Mouse (Mus musculus) thymus, postnatal 36 days (tissue): ENCODE results near the gene Vtcn1.

Experiments
- DNase-seq, 2 experiments: peaks; one replicate each; pipeline ENCODE4 v3.0.0; 2022; ENCODE audit warnings: mixed read lengths in 2 of 2

Gene Vtcn1

DNA sequence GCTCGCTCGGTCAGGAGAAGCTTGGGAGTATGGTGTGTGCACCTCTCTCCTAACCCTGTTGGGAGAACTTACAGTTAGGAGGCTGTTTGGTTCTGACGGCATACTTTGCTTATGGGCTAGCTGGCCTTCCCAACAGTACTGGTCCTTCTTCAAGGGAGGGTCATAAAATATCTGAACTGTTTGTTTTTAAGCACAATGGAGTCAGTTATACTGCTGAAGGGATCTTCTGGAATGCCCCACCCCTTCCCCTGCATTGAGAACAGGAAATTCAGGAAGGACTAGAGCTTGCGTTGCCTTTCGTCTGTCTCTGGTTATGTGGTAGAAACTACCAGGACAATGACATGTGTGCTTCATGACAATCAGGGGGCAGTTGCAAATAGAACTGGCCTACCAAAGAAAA lies 31.9 kb downstream of the Vtcn1 start:
- no peak for DNase-seq

DNA sequence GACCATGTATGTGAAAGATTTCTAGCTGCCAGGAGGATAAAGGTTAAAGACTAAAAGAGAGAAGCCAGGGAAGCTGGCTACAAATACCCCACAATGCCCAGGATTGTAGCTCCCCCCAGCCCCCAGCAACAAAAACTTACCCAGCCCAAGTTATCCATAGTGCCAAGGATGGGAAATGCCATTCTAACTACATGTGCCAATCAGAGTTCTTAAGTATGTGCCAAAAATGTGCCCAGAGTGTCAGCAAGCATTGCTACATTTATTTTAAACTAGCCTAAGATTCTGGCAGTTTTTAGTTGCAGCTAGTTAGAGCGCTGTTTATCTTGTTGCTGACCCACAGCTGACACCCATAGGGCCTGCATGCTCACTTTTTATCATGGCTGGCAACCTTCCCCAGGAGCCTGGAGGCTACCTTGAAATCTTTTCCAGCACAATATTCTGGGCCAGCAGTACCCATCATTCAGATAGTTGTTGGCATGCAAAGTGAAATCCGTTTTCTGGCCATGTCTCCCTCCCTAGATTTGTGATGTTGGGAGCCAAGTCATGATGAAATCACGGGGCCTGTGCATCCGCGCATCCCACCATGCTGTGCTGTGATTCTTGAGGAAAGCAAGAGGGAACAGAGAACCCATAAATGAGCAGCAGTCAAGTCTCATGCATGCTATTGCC lies 33.2 kb downstream of the Vtcn1 start:
- DNase-seq: no peak

DNA sequence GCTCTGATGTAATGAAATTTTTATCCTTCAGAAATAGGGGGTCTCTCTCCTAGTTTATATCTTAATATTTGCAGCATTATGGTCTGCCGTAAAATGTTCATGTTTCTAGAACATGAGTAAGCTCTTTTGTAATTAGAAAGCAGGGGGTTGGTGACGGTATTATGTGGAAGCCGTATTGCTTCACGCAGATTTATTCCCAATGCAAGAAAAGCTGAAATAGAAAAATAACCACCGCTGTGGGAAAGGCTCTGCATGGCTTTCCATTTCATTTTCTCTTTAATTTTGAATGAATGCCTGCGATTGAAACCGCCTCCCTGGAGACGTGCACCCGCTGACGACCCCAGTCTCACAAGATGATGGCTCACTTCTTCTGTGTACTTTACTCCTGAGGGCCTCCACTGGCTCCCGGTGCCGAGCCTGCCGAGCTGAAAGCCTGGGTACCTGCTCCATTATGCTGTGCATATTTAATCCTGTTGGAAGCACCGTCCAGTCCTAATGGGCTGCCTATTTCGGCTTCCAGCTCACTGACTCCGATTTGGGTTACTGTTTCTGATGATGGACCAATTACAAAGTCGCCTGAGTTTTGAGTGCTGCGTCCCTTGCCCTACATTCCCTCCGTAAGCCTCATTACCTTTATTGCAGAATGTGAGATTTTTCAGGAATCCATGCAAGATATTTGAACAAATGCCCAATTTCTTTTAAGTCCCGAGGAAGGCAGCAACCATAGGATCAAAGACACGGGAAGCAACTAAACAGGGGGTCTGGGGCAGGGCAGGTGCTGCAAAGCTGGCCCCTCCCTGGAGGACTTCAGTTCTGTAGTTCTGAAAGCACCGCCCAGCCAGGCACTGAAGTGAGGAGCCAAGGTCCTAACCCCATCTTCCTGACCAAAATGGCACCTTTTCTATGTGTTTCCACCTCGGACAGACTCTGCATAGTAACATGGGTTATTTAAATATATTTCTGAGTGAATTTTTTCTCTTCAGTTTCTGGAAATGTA lies 36.3 kb downstream of the Vtcn1 start:
- no peak for DNase-seq

DNA sequence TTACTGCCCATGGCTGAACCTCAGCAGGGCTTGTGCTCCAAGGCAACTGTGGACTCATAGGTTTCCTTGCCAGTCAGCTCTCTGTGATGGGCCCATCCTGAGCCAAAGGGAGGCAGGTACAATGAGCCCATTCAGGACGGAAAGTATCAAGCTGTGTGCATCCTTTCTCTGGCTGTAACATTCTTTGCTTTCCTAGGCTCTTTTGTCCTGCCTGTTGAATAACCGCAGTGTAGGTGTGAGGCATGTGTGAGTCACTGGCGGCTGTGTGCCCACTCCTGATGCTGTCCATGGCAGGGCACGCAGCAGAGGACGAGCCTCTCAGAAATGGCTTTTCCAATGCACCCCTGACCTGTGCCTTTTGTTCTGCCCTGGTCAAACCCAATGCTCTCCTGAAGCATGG lies 41.7 kb downstream of the Vtcn1 start:
- DNase-seq: no peak

DNA sequence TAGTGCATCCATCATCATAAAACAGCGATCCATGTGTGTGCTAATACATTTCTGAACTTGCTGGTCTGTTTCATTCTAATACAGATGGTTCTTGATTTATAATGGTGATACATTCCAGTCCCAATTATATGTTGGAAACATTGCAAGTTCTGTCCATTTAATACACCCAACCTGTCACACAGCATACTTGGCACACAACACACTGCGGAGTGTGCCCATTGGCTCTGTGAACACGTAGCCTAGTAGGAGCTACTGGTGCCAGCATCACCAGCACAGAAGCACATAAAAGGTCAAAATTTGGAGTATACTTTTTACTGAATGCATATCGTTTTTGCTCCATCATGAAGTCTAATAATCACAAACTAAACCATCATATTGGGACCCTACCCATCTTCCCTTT lies 51.8 kb downstream of the Vtcn1 start:
- DNase-seq: no peak

DNA sequence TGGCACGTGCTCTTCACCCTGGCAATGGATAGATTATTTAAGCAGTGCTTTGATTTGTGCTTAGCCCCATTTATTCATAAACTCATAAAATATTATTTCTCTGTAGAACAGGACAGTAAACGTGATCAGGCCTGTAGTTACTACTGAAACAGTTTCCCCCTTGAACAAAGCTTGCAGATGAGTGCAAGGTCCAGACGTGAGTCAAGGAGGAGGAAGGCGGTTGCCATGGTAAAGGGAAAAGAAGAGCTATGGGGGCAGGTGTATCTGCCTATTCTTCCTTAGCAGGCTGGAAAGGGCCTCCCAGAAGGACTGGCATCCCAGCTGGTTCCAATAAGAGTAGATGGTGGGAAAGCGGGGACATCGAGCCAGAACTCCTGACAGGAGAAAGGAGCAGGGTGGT lies 56.1 kb downstream of the Vtcn1 start:
- no peak for DNase-seq

DNA sequence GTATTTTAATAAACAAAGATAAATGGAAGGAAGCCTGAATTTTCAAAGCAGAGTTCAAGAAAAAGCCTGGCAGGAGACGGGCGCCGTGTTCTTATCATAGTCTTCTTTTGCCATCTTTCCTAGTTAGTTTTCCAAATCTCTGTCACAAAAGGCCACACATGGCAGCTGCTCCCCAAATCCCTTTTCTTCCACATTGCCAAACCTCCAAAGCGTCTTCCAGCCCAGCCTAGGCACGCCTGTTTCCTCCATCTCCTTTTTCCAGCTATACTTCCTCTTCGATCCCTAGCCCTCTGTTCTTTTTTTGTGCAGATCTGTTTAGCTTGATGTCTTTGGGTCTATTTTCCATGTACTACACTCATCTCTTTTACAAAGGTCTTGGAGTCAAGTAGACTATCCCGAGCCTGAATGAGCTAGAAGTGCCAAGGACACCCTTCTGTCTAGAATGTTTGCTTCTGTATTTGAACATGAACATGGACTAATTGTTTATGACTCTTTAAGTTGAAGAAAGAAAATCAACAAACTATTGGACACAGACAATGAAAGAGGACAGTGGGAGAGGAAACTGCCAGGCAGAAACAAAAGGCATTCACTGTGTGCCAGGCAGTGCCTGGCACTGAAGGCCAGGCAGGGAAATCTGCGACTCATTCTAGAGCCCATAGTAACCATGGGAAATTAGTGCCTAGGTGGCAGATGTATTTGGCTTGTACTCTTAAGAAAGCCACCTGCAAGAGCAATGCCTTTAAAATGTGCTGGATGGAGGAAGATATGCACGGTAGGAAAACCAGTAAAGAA lies 56.8 kb downstream of the Vtcn1 start:
- DNase-seq: no peak

DNA sequence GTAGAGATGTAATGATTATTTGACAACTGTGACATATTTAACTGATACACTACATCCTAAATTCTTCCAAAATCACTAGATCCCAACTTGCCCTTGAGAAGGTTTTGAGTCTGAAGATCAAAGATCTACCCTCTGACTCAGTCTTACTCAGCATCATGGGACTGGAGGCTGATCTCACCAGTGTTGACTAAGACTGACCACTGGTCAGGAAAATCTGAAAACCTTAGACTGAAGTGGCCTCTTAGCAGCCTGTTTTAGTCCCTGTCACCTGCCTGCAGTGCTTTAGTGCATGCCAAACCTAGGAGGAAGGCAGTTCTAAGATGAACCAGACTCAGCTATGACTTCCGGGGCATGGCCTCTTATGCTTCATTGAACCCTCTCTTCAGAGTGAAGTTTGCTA lies 64.0 kb downstream of the Vtcn1 start:
- no peak for DNase-seq

DNA sequence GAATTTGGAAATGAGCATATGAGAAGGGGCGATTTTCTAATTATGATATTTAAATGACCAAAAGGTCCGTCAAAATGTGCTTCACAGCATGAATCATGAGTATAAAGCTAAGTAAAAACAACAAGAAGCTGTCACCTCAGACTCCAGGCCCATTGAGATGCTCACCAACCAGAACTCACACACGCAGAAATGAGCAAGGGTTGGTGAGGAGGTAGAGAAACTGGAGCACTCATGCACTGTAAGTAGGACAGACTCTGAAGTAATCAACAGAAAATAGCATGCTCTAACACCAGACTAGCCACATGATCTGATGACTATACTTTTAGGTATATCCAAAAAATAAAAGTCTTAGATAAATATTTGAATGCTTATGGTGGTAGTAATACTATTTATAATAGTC lies 65.1 kb downstream of the Vtcn1 start:
- DNase-seq: no peak

DNA sequence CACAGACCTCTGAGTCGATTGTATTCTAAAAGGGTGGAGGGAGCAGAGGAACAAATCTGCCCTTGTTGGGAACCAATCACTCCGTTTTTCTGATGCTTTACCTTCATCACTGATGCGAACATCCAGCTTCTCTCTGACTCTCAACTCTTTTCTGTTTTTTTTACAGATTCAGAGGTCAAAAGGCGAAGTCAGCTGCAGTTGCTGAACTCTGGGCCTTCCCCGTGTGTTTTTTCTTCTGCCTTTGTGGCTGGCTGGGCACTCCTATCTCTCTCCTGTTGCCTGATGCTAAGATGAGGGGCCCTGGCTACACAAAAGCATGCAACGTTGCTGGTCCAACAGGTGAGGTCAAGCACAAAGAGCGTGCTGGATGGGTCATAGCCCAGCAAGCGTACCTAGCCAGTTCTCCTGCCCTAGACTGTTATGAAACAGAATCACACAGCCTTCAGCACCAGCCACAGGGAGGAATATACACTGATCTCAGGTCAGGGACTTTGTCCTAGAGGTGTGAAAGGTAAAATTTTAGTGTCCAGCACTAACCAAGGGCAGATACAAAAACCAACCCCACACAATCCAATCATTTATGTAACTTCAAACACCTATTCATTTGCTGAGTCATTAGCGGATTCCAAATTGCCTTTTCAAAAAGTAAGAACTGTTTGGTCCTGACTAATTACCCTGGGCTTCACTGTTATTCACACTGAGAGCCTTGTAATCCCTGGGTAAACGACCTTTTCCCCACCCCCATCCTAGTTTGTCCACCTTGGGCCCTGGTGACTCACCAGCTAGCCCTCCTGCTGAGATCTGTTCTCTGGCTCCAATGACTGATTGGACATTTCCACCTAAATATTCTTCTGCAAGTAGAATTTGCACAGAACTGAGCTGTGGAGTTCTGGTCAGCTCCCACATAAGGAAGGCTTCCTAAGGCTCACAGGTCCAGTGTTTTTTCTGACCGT lies 67.4 kb downstream of the Vtcn1 start:
- no peak for DNase-seq

DNA sequence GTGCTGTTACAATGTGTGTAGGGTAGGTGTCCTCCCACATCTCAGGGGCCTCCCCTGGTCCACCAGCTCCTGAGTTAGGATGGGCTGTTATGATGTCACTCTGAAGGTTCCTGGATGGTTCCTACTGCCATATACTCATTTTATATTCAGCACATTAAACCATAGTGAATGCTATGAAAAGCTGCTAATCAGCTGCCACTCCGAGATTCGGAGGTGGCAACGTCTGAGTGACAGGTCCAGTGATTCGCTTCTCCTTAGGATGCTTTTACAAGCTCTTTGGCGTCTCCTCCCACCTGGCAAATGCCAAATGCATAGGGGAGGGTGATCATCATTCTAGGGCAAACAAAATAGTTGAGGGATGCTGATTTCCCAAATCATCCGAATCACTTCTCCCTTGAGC lies 70.2 kb downstream of the Vtcn1 start:
- DNase-seq: no peak

DNA sequence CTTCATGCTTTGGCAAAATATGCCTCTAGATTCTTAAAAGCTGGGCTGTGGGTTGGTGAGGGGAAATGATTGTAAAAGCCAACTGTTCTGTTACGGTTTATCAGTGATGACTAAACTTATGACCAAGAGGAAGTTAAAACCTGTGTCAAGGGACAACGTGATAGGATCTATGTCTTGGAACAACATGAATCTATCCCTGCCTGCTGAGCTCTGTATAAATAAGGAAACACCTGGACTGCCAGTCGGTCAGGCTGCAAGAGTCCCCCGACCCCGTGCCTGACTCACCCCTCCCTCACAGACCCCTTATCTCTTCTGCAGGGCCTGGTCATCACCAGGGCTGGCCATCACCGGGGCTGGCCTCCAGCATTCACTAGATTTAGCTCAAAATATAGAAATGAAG lies 80.9 kb downstream of the Vtcn1 start:
- no peak for DNase-seq

DNA sequence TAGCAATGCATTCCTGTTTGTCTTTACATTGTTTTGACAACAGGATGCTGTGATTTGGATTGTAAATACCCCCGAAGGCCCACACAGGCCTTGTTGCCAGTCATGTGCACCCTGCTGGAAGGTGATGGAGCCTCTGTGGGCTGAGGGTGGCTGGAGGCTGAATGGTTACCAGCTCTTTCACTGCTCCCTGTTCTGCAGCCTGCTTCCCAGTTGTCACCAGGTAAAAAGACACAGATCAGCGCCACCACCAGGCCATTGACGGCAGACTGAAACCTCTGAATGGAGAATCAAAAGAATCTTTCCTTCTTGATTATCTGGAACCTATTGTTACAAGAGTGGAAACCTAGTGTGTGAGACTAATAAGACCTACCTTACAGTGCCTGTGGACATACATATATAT lies 81.7 kb downstream of the Vtcn1 start:
- DNase-seq: peak; percentile 22 to 30

DNA sequence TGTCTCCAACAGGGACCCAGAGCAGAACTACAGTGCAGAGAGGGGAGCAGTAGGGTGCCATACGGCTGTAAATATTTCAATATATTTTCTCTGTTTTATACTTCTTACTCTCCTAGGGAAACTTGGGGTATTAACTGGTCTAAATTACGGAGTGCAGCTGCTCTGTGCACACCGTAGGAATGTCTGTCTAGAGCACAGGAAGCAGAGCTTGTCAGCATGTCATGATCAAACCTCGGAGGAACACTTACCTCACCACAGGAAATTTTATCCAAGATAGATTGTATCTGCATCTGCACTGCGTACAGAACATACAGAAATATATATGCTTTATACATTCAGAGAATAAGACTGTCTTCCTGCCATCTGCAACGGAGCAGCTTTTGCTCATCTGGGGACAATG lies 83.3 kb downstream of the Vtcn1 start:
- no peak for DNase-seq

DNA sequence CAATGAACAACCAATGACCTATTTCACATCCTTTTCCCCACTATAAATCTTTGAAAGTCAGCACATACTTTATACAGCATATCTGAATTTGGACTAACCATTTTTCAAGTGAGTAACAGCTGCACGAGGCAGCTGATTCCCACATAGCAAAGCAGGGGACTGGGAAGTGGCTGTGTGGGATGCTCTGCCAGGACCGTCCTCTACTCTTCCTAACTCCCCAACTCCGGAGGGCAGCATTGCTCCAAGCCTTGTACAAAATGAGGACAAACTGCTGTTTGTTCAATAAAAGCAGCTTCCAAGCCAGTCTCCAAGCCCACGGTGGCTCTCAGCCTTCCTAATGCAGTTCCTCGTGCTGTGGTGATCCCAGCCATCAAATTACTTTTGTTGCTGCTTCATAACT lies 85.4 kb downstream of the Vtcn1 start:
- no peak for DNase-seq

DNA sequence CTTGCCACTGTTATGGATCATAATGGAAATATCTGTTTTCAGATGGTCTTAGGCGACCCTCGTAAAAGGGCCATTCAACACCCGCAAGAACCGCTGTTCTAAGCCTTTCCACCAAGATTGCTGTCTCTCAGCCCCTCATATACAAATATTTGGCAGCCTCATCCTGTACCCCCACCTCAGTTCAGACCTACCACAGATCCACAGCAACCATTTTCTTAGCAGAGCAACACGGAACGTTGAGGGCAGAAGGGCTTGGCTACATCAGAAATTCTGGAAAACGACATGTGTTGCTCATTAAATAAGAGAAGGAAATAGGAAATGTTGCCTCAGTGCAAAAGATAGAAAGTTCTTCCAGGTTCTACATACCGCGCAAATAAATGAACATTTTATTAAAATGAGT lies 85.8 kb downstream of the Vtcn1 start:
- no peak for DNase-seq

DNA sequence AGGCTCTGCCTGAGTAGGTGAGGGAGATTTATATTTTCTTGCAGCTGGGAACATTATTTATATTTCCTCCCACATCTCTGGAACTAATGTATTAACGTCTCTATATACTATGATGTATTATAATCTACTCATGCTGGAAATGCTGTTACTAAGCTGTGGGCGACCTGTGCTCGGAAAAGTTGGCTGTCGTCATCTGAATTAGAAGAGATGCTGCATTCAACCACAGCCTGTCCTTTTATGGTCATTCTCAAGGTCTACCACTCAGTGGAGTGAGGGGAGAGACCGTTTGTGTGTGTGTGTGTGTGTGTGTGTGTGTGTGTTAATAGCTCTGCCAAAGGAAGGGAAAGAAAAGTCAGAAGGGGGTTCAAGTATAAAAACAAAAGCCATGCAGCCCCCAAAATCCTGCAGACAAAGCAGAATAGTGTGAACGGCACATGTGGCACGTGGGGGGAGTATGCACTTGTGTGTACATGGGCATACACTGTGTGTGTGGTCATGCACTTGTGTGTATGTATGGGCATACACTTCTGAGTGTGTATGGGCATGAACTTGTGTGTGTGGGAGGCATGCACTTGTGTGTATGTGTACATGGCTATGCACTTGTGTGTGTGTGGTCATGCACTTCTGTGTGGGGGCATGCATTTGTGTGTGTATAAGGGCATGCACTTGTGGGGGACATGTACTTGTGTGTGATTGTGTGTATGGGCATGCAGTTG lies 86.4 kb downstream of the Vtcn1 start:
- DNase-seq: no peak

DNA sequence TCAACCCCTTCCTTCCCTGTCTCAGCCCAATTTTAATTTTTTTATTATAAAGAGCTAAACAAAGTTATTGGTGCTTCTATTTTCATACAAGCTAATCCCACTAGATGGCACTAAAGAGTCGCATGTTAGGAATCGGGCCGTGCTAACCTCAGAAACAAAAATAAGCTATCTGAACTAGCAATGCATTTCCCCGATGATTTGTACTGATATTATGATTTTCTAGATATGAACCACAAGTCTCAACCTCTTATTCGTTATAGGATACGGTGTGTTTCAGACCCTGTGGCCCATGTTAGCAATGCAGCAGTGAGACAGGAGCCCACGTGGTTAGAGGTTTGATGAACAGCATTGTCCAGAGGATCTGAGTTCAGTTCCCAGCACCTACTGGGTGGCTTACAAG lies 91.6 kb downstream of the Vtcn1 start:
- no peak for DNase-seq

DNA sequence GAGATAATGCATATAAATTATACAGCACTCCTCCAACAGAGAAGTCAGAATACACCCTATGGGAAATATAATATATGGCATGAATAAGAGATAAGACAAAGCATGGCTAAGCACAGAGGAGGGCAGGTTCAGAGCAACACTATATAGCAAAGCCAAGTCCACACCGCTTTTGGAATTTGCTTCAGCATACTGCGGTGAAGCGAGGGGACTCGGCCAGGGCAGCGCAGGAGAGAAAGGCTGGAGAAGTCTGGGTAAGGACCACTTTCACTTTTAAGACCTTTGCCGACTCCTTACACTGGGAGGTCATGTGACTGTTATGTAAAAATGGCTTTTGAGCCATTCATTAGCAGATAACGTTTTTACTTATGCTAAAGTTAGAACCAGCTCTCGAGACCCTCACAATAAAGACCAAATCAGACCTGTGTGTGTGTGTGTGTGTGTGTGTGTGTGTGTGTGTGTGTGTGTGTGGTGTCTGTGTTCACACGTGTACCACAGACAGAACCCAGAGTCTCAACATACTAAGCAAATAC lies 95.4 kb downstream of the Vtcn1 start:
- DNase-seq: no peak

DNA sequence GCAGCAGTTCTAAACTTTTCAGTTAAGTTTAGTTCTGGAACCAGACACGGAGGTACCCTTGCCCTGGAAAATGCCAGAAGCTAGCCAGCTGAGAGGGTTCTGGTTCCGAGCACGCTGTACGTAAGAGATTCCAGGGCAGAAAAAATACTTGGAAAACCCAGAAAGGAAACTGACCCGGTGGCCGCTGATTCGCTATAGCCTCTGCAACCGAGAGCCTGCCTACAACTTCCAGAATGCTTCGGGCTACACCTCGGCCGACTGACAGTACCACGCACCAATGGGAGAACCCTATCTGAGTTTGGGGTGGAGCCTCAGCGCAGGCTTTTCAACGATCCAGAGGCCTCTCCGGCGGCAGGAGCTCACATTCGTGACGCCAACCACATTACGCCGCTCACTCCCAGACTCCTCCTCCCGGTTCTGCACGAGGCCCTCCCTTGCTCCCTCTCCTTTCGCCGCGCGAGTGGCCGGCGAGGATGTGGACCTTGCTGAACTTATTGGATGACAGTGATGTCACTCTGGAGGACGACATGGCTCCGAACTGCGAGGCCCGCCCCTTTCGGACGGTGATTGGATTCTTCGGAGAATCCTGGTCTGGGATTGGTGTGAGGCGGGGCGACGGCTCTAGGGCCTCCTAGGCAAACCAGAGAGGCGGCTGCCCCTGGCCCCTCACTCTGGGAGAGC lies 96.7 kb downstream of the Vtcn1 start, which contains the start of gene Trim45:
Gene Trim45 (plus strand): TSS at position 378 of the 681 bp plus-strand sequence.
- peak; percentile 93 to 98 for DNase-seq
